Mouse (Mus musculus) brain, embryonic 18.5 days (tissue): ENCODE measurements at regions not wholly inside any gene's neighbourhood (a gene's known extent, or its start where the extent isn't known, plus 50 kb on each side); places are given as distances from the start of the nearest gene placed in this dataset.
"Not testable (repeated sequence)": the region's sequence is repeated elsewhere in the genome, so short reads cannot be mapped to it uniquely, and the experiment has no call there.

ENCODE experiments used
- DNase-seq: peaks from one replicate; pipeline ENCODE4 v3.0.0-alpha.2; 2012; ENCODE audit warnings: low read depth, low spot score

DNA sequence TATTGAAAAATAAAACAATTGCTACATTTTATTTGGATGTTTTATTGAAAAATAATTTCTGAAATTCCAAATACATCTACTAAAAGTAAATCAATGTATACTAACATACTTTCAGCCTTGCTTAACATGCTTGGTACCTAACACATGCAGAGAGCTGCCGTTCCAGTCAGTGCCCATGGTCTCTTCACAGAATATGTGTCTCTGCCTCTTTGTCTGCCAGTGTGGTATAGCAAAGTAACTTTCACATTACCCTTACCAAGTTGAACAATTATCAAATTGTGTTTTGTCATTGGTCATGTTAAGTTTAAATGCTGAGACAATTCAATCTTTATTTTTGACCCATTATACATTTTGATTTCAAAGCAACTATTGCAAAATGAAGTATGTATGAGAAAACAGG, 1159.2 kb upstream of the Foxg1 start:
- DNase-seq: no peak

DNA sequence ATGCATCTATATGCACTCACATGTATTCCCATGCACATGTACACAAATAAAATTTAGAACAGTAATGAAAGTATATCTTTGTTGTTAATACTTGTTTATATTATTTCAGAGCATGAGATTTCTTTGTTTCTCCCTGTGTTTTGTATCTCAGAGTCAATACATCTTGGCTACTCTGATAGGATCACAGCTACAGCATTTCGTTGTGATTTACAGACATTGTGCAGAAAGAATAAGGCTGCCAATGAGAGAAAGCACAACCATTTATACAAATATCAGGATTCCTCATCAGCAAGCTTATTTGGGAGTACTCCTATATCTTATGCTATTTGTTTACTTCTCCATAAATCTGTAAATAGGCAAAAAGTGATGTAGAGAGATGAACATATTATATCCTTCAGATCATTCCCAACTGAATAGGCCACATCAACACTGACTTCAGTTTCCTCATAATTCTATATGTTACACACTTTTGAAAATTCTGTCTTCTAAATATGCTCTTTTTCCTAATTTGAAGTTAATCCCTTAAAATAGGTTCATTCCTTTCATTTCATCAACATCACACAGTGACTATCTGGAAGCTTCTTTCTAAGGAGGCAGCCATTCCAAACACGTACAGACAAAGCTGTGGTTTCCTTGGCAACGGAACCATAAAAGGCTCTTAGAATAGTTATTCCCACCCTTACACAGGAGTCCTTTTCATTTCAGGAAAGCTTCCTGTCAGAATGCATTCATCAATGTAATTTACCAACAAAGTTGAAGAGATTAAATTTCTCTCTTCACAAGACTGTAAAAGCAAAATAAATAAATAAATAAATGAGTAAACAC, 1160.3 kb upstream of the Foxg1 start:
- peak; percentile 85 for DNase-seq

DNA sequence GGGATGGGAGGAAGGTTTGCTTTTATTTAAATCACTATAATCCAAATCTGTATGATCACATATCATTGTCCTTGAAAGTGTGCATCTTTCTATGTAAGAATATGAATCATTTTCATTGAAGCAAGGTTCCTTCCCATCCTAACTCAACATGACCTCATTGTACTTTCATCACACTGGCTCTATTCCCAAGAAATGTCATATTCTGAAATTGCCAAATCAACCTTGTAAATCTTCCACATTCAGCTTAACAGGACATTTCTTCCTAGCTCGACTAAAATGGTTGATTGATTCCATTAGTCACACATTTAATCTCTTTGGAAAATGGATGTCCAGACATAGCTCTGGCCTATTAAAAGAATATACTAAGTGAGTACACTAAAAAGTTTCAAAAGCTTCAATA, 1200.6 kb upstream of the Foxg1 start:
- no peak for DNase-seq

DNA sequence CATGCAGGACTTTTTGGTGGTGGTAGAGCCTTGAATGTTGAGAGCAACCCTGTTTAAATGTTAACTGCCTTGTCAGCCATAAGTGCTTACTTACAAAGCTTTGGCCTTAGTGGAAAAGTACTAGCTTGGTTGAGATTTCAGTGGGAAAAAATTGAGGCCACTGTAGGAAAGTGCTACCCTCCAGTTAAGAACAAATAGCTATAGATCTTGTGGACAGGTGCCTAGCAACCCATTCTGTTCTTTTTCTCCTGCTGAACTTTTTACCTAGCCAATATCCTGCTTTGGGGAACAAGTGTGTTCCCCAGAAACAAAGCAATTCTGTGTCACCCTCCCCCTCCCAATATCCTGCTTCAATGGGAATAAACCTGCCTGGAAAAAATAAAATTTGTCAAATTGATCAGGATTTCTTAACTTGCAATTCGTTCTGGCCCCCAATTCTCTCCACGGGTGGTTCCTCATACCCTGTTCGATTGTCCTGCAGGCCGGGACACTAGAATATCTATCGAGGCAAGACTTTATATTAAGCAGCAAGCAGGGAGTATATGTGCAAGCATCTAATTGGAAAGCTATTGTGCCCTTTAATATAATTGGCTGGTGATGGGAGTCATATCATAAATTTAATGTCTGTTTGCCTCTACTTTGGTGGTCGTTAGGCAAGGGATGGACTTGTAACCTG, 1208.4 kb upstream of the Foxg1 start:
- DNase-seq: no peak

DNA sequence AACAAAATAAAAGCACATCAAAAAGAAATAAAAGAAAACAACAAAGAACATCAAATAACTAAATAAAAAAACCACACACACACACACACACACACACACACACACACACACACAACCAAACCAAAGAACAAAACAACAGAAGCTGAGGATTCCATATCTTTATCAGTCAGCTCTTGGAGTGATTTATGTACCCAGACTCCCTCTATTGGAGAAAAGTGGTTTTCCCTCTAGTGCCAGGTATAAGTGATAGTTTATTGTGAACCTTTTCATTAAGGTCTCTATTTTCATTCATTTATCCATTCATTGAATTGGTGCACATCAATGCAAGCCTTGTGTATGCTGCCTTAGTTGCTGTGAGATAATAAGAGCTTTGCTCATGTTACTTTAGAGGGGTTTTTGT, 1236.3 kb upstream of the Foxg1 start:
- peak; percentile 10 for DNase-seq

DNA sequence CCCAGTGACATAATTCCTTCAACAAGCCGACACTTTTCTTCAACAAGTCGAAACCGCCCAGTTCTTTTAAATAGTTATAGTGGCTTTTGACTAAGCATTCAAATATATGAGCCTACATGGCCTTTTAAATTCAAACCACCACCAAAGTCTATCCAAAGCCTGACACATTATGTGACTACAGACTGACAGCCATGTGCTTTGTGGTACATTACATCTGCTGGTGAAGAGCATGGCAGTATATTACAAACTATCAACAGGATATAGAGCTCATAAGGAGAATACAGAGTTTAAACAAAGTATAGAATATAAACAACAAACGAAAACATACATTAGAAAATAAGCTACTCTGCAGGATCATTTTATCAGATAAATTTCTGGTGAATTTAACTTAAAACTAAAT, 1259.5 kb upstream of the Foxg1 start:
- DNase-seq: no peak

DNA sequence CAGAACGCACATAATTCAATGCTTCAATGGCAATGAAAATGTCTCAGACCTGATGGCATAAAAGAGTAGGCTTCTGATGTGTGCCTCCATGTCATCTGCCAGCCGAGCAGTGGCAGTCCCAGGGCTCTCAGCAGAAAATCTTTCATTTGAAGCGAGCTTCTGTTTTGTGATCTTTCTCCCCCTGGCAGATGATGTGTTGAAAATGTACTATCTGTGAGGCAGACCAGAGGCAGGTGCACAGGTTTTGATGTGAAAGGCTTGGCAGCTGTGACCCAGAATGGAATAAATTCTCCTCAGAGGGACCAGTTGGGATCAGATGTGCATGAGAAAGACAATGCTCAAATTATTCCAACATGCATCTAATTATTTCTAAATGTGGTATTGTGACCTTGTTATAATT, 1281.0 kb upstream of the Nova1 start:
- DNase-seq: no peak

DNA sequence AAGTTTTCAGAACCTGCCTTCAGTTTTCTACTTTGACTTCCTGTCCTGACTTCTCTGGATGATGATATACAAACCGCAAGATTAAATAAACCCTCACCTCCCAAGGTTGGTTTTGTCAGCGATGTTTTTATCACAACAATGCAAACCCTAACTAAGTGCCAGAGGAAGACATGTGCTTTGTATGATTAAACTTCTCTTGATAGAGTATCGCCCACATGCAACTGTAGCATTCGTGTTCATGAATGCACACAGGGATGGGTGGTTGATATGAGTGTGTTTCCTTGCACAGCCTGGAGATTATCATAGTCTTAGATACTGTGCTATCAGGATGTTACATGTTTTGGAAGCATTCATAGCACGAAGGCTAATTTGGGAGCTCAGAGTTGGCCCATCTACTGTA, 1268.3 kb upstream of the Nova1 start:
- DNase-seq: no peak

DNA sequence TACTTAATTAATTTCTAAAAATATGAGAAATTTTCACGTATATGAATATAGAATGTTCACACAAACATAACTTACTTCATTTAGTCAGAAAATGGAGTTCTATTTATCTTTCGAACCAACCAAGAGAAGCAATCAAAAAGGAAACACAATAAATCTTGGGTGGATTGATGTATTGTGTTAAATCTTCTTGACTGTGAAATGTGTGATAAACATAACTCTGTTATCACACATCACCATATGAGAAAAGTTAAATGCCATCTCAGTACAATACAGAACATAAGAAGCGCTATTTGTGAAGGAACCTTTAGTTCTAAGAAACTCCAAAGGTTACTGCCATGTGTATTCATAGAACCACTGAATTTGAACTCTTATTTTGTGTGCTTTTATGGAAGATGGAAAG, 1264.6 kb upstream of the Nova1 start:
- no peak for DNase-seq

DNA sequence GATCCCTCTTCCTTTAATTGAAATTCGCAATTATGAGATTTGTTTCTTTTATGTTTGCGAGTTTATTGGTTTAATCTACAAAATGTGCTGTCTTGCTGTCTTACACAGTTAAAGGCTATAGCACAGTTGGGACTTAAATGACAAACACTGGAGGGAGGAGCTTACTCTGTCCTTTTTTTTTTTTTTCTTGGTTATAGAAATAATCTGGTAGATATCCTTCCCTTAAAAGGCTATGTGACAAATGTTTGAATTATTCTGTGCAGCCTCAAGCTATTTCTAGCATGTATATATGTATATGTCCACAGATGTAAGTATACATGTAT, 1243.9 kb upstream of the Nova1 start:
- no peak for DNase-seq

DNA sequence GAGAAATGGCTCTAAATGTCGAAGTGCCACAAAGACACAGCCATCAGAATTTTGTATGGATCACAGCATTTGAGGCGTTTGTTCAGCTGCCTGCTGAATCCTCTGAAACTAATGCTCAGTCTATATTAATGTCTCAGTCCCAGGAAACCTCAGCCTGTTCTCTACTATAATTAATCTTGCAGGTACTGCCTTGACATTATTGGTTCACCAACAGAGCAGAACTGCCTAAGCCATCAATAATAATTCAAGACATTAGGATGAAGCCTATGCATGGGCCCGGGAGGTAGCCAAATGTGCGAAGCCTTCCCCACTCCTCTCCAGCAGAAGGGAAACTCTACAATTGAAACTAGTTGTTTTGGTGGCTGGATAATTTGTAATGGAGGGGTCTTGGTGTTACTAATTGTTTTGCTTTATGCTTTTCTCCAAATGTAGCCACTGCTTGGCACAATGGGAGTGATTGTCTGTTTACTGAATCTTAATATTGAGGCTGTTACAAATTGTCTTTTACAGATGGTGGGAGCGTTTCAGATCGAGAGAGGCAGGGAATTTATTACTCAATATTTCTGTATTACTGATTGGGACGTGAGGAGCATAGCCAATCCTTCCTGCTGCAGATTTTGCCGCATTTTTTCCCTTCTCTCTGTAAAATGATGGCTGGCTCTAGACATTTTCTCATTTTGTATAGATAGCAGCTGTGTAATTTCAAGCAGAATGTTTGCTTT, 1243.3 kb upstream of the Nova1 start:
- no peak for DNase-seq

DNA sequence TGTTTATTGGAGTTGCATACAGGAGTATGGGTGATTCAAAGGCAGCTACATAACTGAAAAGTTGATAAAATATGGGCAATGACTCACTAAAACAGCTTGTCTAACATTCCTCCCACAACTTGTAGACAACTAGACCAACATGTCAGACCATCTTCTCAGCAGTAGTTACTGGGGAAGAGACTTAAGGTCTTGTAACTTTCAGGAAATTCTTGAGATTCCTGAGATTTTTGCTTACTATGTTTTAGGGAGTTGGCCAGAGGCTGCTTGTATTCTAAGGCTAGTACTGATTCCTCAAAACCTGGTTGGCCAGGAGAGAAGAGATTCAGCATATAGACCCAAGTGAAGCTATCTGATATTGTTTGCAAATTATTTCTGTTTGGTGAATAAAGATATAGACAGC, 1201.7 kb upstream of the Nova1 start:
- DNase-seq: no peak

DNA sequence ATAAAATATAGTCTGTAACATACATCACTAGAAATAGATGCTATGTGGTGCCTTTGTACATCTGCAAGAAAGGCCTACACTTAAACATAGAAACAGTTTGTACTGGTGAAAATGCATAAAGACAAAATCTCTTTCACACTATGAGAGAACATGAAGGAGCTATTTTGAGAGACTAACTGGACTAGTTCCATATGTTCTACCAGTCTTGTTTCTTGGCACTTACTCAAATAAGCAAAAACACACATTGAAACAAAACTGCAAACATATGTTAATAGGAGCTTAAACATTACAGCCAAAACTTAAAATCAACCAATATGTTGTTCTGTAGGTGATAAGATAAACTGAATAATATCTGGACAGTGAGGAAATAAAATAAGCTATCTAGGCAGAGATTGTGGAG, 1157.1 kb upstream of the Nova1 start:
- DNase-seq: no peak

DNA sequence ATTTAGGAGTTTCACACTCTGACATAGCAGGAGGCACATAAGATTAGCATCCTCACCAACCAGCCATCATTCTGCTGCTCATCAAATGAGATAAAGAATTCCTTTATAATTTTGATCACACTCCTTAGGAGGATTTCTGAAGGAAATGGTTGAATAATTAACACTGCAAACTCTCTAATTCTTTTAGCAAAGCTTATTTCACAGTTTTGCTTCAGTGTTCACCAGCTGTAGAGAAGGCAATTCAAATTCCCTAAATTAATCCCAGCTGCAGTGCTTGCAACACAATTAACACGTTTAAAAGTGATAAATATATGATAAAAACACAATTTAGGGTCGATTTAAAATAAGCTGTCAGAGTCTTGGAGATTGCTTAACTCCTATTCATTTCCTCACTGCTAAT, 1150.9 kb upstream of the Nova1 start:
- no peak for DNase-seq

DNA sequence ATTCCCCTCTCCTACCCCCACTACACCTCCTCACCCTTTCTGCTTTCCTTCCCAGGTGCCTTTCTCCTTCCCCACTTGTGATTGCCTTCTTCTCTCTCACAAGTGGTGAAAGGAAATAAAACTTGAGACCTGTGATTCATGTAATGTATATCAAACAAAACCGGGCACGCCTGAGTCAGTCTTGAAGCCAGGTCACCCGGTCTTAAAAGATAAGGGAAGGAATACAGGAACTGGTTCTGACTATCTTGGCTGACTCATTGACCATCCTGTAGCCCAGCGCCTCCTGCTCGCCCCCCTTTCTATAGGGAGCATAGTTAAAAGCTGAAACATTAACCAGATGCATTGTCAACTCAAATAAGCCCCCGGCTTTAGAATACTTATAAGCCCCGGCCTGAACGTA, 1135.6 kb upstream of the Nova1 start:
- DNase-seq: no peak

DNA sequence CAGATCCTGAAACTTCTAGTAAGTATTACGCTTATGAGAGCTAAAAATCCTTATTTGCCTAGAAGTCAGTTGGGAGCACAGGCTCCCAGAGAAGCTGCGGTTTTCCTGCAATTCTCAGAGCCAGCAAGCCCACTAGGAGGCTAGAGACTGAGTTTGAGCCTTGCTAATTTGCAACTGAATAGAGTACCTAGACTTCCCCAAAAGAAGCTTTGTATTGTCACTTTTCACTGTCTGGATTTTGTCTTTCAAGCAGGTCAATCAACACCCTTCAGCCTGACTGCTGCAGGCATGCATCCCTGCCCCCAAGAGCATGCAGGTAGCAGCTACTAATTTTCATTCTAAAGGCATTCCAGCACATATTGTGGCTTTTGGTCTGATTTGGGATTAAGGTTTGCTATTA, 1120.8 kb upstream of the Nova1 start:
- DNase-seq: not testable (repeated sequence)

DNA sequence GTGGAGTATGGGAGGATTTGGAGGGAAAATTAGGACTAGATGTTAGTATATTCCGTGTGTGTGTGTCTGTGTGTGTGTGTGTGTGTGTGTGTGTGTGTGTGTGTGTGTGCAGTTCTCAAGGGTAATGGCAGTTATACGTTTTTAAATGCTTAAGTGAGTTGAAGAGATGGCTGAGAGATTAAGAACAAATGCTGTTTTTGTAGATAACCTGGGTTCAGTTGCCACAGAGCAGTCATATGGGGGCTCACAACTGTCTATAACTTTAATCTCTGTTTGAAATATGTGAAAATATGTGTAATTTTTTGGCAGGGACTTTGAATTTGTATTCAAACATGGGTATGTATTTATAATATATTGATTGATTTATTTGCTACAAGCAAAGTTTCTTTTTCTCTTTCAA, 1108.3 kb upstream of the Nova1 start:
- DNase-seq: no peak
